Mouse (Mus musculus) brain, embryonic 14.5 days (tissue): ENCODE measurements at regions not wholly inside any gene's neighbourhood (a gene's known extent, or its start where the extent isn't known, plus 50 kb on each side); places are given as distances from the start of the nearest gene placed in this dataset.

ENCODE experiments used
- CTCF ChIP-seq: fragments of 200-500 bp; IDR thresholded peaks from 2 replicates; pipeline ENCODE4 v1.5.1; 2012; ENCODE audit warnings: inconsistent platforms, mild to moderate bottlenecking, moderate library complexity, borderline replicate concordance; ENCODE audit not compliant: insufficient read depth, insufficient read length; ENCODE audit errors: extremely low read depth
- POLR2A ChIP-seq: fragments of 200-500 bp; IDR thresholded peaks from 2 replicates; pipeline ENCODE4 v1.6.1; 2012; ENCODE audit warnings: mild to moderate bottlenecking, inconsistent platforms, borderline replicate concordance; ENCODE audit not compliant: poor library complexity, insufficient read depth, insufficient read length, severe bottlenecking; ENCODE audit errors: extremely low read depth

- TF ChIP-seq CTCF (no peak), POLR2A (no peak)
Observed at GRCm38 (mm10) chr15:92897277-92897676, 377.7 kb downstream of the Gxylt1 start.
